Mouse (Mus musculus): ENCODE data around the gene Rhag. TPM values are rescaled to one million over a fixed set of nuclear protein-coding genes. Genes with fewer than 3 reads are reported as not detected.

The Rhag gene
- total and polyA plus RNA-seq, 2 experiments = not detected

DNA sequence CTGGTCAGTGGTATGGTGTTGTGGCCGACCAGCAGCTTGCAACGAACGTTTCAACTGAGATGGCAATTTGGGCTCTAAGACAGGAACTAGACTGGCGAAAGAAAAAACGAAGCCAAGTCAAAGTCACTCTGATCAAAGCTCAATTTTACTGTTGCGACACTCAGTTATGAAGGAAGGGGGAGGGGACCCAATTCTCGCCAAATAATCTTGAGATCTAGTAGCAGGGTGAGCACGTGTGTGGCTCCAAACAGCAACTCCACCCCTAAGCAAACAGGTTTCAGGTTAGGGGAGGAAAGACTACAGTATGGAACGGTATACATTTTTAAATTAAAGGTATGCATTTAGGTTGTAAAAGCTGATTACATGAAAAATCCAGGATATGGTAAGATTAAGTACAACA, 10.6 kb downstream of the Rhag start:
- peaks cover 3% of the 10 kb centered on the region; the same call in 1 of the 2 replicates for H3K4me1 ChIP-seq (ENCODE audit: control insufficient read depth, insufficient read depth, low read length)
- WGBS = 13% methylated on average over 9 of the region's 9 CpGs
- H3K79me2 ChIP-seq (ENCODE audit: control insufficient read depth, insufficient read depth, low read length) = no peaks in the 10 kb centered on the region
- TF ChIP-seq POLR2A (IDR thresholded peaks at IDR 0.05; ENCODE audit: extremely low read depth, insufficient read depth, low read length) (no peak), CTCF (IDR thresholded peaks at IDR 0.05; ENCODE audit: low read depth, low read length) (no peak)
- H3K4me3 ChIP-seq (ENCODE audit: insufficient read depth, low read depth, low read length) = no peak overlapping the region
- H3K27me3 ChIP-seq (ENCODE audit: control insufficient read depth, insufficient read depth, low read length) = no peaks in the 10 kb centered on the region
- no peak overlapping the region for H3K9ac ChIP-seq (ENCODE audit: low read depth, low read length)
- no peak overlapping the region for H3K27ac ChIP-seq (replicated peaks; ENCODE audit: insufficient read depth, low read depth, low read length)
- peak; percentile 88 for DNase-seq (ENCODE audit: extremely low read depth, low read depth, low spot score)
- H3K36me3 ChIP-seq (ENCODE audit: control insufficient read depth, insufficient read depth, low read length) = no peaks in the 10 kb centered on the region

DNA sequence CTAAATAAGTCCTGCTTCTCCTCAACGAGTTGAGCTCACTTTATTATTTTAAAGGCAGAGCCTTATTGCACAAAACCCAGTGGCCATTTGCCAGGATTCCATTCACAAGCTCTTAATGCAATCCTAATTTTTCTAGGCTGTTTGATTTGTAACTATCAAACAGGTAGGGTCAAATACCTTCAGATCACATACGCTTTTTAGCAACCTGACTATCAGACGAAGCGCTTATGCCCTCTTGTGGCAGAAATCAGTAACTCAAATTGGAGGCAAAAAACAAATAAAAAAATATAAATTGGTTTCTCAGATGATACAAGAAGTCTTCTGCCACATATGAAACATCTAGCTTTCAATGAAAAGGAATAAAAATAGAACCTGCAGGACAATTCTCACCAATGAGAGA, 12.9 kb downstream of the Rhag start:
- Histone ChIP-seq H3K4me1 (ENCODE audit: control insufficient read depth, insufficient read depth, low read length) (peaks cover 6% of the 10 kb centered on the region; the same call in 1 of the 2 replicates), H3K27ac (replicated peaks; ENCODE audit: insufficient read depth, low read depth, low read length) (no peak overlapping the region), H3K9ac (ENCODE audit: low read depth, low read length) (no peak overlapping the region), H3K27me3 (ENCODE audit: control insufficient read depth, insufficient read depth, low read length) (no peaks in the 10 kb centered on the region), H3K4me3 (ENCODE audit: insufficient read depth, low read depth, low read length) (no peak overlapping the region), H3K79me2 (ENCODE audit: control insufficient read depth, insufficient read depth, low read length) (no peaks in the 10 kb centered on the region), H3K36me3 (ENCODE audit: control insufficient read depth, insufficient read depth, low read length) (no peaks in the 10 kb centered on the region)
- 10% methylated on average over 4 of the region's 4 CpGs for WGBS
- TF ChIP-seq CTCF (IDR thresholded peaks at IDR 0.05; ENCODE audit: low read depth, low read length) = peak; percentile 46
- TF ChIP-seq POLR2A (IDR thresholded peaks at IDR 0.05; ENCODE audit: extremely low read depth, insufficient read depth, low read length) = no peak
- DNase-seq (ENCODE audit: extremely low read depth, low read depth, low spot score) = peak; percentile 90

DNA sequence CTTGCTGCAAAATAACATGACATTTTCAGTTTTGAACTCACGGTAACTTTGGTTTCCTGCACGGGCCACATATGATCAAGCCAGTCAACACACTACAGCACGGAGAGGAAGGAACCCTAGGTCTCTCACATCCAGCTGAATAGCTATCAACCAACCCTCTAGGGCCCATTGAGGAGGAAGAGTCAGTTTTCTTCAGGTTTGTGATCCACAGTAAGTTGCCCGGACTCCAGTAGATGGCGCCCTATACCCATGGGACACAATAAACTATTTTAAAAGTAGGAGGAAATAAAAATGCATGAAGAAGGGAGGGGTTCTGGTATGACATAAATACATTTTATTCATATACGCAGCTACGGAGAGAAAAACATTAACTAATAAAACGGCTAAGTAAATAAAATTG, 13.6 kb downstream of the Rhag start:
- H3K79me2 ChIP-seq (ENCODE audit: control insufficient read depth, insufficient read depth, low read length) = no peaks in the 10 kb centered on the region
- 46% methylated on average over 8 of the region's 8 CpGs for WGBS
- H3K9ac ChIP-seq (ENCODE audit: low read depth, low read length) = no peak overlapping the region
- H3K4me3 ChIP-seq (ENCODE audit: insufficient read depth, low read depth, low read length) = no peak overlapping the region
- peak; percentile 32 for TF ChIP-seq CTCF (IDR thresholded peaks at IDR 0.05; ENCODE audit: low read depth, low read length)
- TF ChIP-seq POLR2A (IDR thresholded peaks at IDR 0.05; ENCODE audit: extremely low read depth, insufficient read depth, low read length) = no peak
- peaks cover 7% of the 10 kb centered on the region; the same call in 1 of the 2 replicates for H3K4me1 ChIP-seq (ENCODE audit: control insufficient read depth, insufficient read depth, low read length)
- H3K36me3 ChIP-seq (ENCODE audit: control insufficient read depth, insufficient read depth, low read length) = no peaks in the 10 kb centered on the region
- no peaks in the 10 kb centered on the region for H3K27me3 ChIP-seq (ENCODE audit: control insufficient read depth, insufficient read depth, low read length)
- H3K27ac ChIP-seq (replicated peaks; ENCODE audit: insufficient read depth, low read depth, low read length) = no peak overlapping the region
- peak; percentile 37 for DNase-seq (ENCODE audit: extremely low read depth, low read depth, low spot score)

DNA sequence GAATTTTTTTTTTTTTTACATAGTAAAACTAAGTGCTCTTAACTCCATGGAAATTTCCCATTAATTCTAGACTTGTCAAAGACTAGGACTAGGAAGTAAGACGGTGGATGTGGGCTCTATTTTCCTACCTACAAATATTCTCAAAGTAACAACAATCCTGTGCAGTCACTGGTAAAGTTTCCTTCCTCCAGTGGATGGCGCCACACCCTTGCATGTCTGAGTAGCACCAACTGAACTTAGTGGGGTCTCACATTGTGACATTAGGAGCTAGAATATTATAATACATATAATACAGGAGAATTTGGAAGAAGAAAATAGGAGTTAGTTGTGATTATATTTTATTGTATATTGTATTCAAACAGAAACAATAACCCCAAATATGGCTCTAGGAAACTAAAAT, 20.9 kb downstream of the Rhag start:
- no peak for DNase-seq (ENCODE audit: extremely low read depth, low read depth, low spot score)
- Histone ChIP-seq H3K36me3 (ENCODE audit: control insufficient read depth, insufficient read depth, low read length) (no peaks in the 10 kb centered on the region), H3K4me3 (ENCODE audit: insufficient read depth, low read depth, low read length) (no peak overlapping the region), H3K4me1 (ENCODE audit: control insufficient read depth, insufficient read depth, low read length) (peaks cover 4% of the 10 kb centered on the region; the same call in 1 of the 2 replicates), H3K27ac (replicated peaks; ENCODE audit: insufficient read depth, low read depth, low read length) (no peak overlapping the region), H3K79me2 (ENCODE audit: control insufficient read depth, insufficient read depth, low read length) (no peaks in the 10 kb centered on the region), H3K27me3 (ENCODE audit: control insufficient read depth, insufficient read depth, low read length) (no peaks in the 10 kb centered on the region), H3K9ac (ENCODE audit: low read depth, low read length) (no peak overlapping the region)
- TF ChIP-seq POLR2A (IDR thresholded peaks at IDR 0.05; ENCODE audit: extremely low read depth, insufficient read depth, low read length) = no peak
- TF ChIP-seq CTCF (IDR thresholded peaks at IDR 0.05; ENCODE audit: low read depth, low read length) = no peak; the same call in 1 of the 2 replicates
- 48% methylated on average over 2 of the region's 2 CpGs for WGBS

DNA sequence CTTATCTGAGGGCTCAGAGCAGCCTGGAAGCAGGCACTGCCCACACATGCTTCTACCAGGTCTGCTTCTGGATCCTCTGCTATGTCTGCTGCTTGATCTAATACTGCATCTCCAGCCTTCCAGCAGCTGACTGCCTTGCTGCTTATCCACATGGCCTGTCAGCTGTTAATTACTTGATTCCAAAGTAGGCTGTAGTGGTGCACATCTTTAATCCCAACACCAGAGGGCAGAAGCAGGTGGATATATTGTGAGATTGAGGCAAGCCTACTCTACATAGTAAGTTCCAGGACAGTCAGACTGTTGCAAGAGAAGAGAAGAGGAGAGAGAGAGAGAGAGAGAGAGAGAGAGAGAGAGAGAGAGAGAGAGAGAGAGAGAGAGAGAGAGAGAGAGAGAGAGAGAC, 26.4 kb downstream of the Rhag start:
- H3K4me1 ChIP-seq (ENCODE audit: control insufficient read depth, insufficient read depth, low read length) = no peaks in the 10 kb centered on the region
- no peak overlapping the region for H3K4me3 ChIP-seq (ENCODE audit: insufficient read depth, low read depth, low read length)
- H3K79me2 ChIP-seq (ENCODE audit: control insufficient read depth, insufficient read depth, low read length) = no peaks in the 10 kb centered on the region
- H3K27ac ChIP-seq (replicated peaks; ENCODE audit: insufficient read depth, low read depth, low read length) = no peak overlapping the region
- TF ChIP-seq POLR2A (IDR thresholded peaks at IDR 0.05; ENCODE audit: extremely low read depth, insufficient read depth, low read length) = no peak
- peak; percentile 30; the same call in 1 of the 2 replicates for TF ChIP-seq CTCF (IDR thresholded peaks at IDR 0.05; ENCODE audit: low read depth, low read length)
- no peak for DNase-seq (ENCODE audit: extremely low read depth, low read depth, low spot score)
- no peaks in the 10 kb centered on the region for H3K27me3 ChIP-seq (ENCODE audit: control insufficient read depth, insufficient read depth, low read length)
- no peak overlapping the region for H3K9ac ChIP-seq (ENCODE audit: low read depth, low read length)
- no peaks in the 10 kb centered on the region for H3K36me3 ChIP-seq (ENCODE audit: control insufficient read depth, insufficient read depth, low read length)

DNA sequence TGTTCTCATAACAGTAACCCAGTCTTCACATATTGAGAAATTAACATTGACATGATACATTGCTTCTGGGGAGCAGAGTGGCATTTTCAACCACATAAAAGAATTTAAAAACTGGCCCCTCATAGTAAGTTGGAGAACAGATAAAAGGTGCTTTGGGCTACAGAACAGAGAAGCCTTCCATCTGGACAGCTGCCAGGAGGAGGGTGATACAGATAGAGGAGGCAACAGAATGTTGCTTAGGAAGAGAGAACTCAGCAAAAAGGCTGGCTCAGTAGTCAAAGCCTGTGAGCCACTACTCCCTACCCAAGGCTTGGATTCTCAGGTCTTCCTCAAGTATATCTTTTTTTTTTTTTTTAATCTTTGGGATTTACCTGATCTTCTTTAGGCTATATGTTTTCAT, 44.1 kb downstream of the Rhag start:
- Histone ChIP-seq H3K27ac (replicated peaks; ENCODE audit: insufficient read depth, low read depth, low read length) (no peak overlapping the region), H3K4me1 (ENCODE audit: control insufficient read depth, insufficient read depth, low read length) (no peaks in the 10 kb centered on the region), H3K79me2 (ENCODE audit: control insufficient read depth, insufficient read depth, low read length) (no peaks in the 10 kb centered on the region), H3K27me3 (ENCODE audit: control insufficient read depth, insufficient read depth, low read length) (no peaks in the 10 kb centered on the region), H3K4me3 (ENCODE audit: insufficient read depth, low read depth, low read length) (no peak overlapping the region), H3K36me3 (ENCODE audit: control insufficient read depth, insufficient read depth, low read length) (no peaks in the 10 kb centered on the region), H3K9ac (ENCODE audit: low read depth, low read length) (no peak overlapping the region)
- TF ChIP-seq CTCF (IDR thresholded peaks at IDR 0.05; ENCODE audit: low read depth, low read length) (no peak), POLR2A (IDR thresholded peaks at IDR 0.05; ENCODE audit: extremely low read depth, insufficient read depth, low read length) (no peak)
- no peak for DNase-seq (ENCODE audit: extremely low read depth, low read depth, low spot score)

Data from liver, adult 2 months (tissue).